Mouse (Mus musculus): ENCODE measurements around the gene Rexo5.
A peak's percentile ranks its signal among the peaks of the same experiment; 100 is the strongest.

Rexo5 gene

DNA sequence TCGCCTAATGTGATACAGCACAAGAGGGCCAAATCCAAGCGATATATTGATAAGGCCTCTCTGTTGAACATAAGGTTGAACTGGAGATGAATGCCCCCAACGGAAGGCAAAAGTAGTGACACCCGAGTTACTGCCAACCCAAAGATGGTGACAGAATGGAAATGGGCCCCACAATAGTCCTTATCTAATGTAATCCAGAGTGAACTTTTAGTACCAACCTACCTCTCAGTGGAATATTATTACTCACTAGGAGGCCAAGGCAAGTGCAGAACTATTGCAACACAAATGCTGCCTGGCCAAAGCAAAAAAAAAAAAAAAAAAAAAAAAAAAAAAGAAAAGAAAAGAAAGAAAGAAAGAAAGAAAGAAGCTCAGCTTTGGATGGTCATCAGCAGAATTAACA lies 98.9 kb downstream of the Rexo5 start:
- DNase-seq (ENCODE audit: low read depth) = peak; percentile 51

DNA sequence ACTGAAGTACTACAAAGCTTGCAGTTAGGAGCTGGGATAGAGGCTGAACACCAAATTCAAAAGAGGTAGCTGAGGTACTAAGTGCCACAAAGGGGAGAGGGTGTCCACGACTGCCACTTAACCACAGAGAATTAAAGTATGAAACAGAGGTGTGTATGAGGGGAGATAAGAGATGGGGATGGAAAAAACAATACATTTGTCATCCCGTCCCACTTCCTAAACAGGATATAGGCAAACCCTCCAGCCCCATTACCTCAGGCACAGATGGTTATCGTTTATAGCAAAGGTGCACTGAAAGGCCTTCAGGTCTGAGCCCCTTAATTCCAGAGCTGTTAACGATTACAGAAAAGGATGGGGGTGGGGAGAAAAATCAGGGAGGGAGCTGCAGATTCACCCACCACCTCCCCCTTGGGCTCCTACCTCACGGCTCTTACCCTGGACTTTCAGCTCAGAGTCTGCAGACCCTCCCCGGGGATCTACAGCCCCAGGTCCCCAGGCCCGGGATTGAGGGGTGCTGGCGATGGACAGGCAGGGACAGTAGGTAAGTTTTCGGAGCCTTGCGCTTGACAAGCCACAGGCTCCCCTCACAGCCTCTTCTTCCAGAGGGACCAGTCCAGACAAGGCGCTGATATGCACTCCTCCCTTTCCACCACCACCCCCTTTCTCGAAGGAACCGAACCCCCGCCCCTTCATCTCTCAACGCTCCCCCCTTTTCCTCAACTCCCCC lies 101.2 kb downstream of the Rexo5 start:
- peak; percentile 55 for DNase-seq (ENCODE audit: low read depth)

DNA sequence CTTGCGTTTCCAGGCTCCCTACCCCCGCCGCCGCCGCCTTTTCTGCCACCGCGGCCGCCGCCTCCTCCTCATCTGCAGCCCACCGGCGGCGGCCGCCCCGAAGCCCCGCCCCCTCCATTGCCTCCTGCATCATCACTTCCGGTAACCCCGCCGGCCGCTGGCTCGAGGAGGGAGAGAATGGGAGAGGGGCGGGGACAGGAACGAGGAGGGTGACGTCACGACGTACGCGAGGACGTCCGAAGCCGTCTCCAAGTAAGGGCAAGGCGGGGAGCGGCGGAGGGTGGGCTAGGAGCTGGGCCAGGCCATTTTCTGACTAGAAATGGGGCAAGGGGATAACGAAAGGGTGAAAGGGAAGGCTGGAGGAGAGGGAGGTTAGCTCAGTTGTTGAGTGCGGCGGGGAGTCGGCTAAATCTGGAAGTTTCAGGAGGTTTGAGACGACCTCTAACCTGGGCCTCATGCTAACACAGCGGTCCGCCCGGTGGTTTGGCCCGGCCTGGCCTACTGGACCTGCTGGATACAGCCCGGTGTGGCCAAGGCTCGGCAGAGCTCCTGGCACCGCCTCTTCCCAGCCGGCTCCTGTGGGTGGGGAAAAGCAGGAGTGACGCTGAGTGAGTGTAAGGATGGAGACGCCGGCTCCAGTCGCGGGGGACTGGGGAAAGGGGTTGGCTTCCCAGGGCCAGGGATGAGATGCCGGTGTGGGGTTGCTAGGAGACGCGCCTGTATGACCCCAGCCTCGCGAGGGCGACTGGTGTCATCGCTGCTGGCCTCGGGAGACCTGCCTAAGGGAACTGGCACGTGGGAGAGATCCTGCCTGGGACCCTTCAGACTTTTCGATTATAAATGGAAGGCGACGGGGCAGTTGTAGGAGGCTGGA lies 102.1 kb downstream of the Rexo5 start, which contains the start of the genes Lyrm1 and Dcun1d3:
TSS of gene Lyrm1 (plus strand) at position 223 of the 874 bp plus-strand sequence.
TSS of gene Dcun1d3 (minus strand) at position 660 of the 874 bp plus-strand sequence.
- DNase-seq (ENCODE audit: low read depth) = peak; percentile 98

DNA sequence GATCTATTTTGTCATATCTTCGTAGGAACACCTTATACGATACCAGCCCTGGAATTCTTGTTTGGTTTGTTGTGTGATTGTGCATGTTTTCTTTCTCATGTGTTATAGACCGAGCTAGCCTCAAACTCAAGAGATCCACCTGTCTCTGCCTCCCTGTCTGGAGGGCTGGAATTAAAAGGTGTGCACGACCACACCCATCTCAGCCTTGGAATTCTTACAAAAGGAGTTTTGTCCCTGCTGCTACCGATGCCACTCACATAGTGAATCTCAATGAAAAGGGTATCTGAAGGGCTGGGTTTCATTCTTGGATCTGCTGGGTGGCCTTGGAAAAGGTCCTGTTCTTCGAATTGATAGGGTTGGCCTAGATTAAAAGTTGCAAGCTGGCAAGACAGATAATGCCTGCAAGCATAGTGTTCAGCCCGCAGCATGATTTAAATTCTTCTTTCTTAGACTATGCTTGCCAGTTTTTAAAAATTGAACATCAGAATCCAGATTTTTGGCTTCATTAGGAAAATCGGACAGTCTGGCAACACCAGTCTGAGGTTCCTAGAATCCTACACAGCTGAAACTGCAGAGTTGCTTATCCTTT lies 103.8 kb downstream of the Rexo5 start:
- DNase-seq (ENCODE audit: low read depth) = no peak

DNA sequence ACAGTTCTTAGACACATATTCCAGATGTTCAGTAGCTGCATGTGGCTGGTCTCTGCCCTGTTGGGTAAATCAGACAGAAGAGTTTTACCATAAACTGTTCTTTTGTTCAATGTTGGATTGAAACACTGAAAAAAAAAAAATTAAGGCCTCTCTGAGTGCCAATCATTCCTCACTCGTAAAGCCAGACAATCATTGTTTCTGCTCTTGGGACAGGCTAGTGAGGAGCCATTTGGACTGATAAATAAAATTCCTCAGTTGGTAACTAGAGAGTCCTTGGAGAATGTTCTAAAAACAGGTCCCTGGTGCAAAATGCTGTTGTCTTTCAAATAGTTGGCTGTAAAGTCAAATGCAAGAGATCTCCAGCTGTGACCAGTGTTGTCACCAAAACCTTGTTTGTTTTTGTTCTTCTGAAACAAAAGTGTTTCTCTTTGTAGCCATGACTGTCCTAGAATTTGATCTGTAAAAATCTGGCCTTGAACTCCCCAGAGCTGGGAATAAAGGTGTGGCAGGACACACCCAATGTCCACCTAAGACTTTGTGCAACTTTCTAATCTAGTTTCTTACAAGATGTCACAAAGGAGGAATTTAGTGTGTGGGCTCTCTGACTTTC lies 104.5 kb downstream of the Rexo5 start:
- DNase-seq (ENCODE audit: low read depth) = no peak
